In the genomic region with DNA sequence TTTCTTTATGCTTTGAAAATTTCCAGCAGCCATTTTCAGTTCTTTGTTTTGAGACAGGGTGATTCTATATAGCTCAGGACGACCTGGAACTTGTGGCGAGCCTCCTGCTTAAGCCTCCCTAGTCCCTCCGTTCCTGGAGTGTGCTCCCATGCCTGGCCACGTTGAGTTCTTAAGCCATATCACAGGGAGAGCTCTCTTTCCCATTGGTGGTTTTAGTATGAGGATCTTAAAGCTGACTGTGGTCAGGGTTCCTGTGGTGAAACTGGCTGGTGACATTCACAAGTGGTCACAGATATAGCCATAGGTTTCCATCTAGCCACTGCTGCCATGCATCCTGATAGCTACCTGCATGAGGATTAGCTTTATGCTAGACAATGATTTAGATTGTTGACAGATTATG, we compare ENCODE assay signal across 24 mouse cellular contexts.
A peak's percentile ranks its signal among the peaks of the same experiment; 100 is the strongest.
DNase-seq lines count a peak whose midpoint lies in the region; ATAC-seq lines count a peak whose summit lies in the region.
"Had no signal": no experiment of that assay in that cellular context is flagged by ENCODE, and none has a peak within 500 bp of the region (broad histone marks: within the 10 kb centered on the region; RNA-seq: fewer than 3 reads in every experiment).

No protein-coding gene starts in this region.

- DNase-seq in heart, adult 11 months = peak; percentile 66
- no peak for DNase-seq in heart, postnatal 10 days
- peak; percentile 13 for DNase-seq in 416B (ENCODE audit: low read depth)
- peak; percentile 23 for DNase-seq in c-Kit-positive CD71-negative TER-119-negative erythroid progenitor cells, embryonic 14.5 days (ENCODE audit: low read depth)
- DNase-seq in ovary, adult 18-20 months (ENCODE audit: low spot score) = no peak
- DNase-seq in kidney, postnatal 36 days = no peak
- DNase-seq in thymus, adult 18-20 months = no peak
- DNase-seq: adrenal gland, adult 8-10 months; adrenal gland, postnatal 14 days; adrenal gland, postnatal 36 days; B cell, adult 2 months; cerebellum, adult 11 months; cerebellum, adult 18-20 months; cerebellum, adult 8-10 months; cerebellum, adult 9-11 months; cerebellum, postnatal 14 days; cerebellum, postnatal 36 days; forebrain, postnatal 0 days had no signal

- peak; percentile 56; the same call in 1 of the 2 replicates for ATAC-seq in granulocyte monocyte progenitor cell, adult 5-6 weeks (replicated peaks; ENCODE audit: poor library complexity, severe bottlenecking)
- ATAC-seq: activated CD4-positive, CD25-positive, alpha-beta regulatory T cell, adult 4 months; CD4-positive, CD25-positive, alpha-beta regulatory T cell, adult 4 months; forebrain, embryonic 13.5 days; forebrain, embryonic 15.5 days; forebrain, postnatal 0 days; Patski had no signal

- intact Hi-C loops in heart, postnatal 10 days (cut with DNase I) = no loop called here

Comparison
In these comparisons a context has a peak if more than half of its experiments do, and no peak if none do; other contexts are left out.
1. DNase-seq: peak in heart, adult 11 months (single experiment), 416B (single experiment) and c-Kit-positive CD71-negative TER-119-negative erythroid progenitor cells, embryonic 14.5 days (single experiment); none in heart, postnatal 10 days (0 of 2), ovary, adult 18-20 months (single experiment), kidney, postnatal 36 days (0 of 2) and thymus, adult 18-20 months (0 of 2).